Mouse (Mus musculus) cerebellum, postnatal 10 days (tissue): Measurements from ENCODE around the gene Cfap299.
"Not testable (repeated sequence)": the region's sequence is repeated elsewhere in the genome, so short reads cannot be mapped to it uniquely, and the experiment has no call there.

Experiments used
- DNase-seq, 2 experiments: peaks; one replicate each; pipeline ENCODE4 v3.0.0; 2021; ENCODE audit warnings: mixed read lengths in 2 of 2

The Cfap299 gene

DNA sequence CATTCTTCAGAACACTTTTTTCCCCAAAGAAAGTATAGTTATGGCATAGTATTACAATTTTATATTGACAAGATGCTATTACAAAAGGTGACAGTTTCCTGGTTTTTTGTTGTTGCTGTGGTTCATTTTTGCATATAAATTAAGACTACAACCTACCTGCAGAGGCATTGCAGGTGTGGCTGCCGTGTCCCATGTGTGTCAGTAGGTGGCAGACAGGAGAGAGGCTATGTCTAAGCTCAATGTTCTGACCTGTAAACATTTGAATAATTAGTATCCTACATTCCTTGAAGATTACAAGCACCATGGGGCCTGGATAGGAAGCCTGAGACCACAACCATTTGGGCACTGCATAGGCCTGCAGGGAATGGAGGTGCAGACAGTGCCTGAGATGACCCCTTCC, 212.2 kb downstream of the Cfap299 start:
- no peak for DNase-seq

DNA sequence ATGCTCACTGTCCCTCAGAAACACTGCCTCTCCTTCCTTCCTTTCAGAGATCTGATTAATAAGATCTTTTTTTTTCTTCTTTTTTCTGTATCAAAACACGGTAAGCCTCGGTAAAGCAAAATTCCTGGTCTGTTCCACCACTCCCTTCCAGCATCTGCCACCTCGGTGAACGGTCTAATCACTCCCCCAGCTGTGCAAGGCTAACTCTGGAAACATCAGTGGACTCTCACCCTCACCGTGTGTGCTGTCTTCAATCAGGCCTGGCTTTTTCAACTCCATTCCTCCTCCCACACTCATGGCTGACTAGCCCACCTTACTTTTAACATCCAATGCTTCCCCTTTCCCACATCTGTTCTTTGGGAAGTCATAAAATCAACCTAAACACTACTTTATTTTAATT, 221.2 kb downstream of the Cfap299 start:
- DNase-seq = no peak

DNA sequence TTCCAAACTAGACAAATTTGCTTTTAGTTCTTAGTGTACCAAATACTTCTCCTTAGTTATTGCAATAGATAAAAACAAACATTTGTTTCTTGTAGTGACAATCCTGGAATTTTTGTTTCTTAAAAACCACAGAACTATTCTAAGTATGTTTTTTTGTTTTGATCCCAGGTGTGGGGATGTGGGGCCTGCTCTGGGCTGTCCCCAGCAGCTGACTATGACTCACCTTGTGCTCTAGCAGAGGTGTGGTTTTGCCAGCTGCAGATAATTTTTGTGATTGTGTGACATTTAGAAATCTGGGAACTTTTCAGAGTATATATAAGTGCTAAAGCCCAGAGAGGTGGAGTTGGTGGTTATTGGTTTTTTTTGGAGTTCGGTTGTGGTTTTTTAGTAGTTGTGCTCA, 221.8 kb downstream of the Cfap299 start:
- no peak for DNase-seq

DNA sequence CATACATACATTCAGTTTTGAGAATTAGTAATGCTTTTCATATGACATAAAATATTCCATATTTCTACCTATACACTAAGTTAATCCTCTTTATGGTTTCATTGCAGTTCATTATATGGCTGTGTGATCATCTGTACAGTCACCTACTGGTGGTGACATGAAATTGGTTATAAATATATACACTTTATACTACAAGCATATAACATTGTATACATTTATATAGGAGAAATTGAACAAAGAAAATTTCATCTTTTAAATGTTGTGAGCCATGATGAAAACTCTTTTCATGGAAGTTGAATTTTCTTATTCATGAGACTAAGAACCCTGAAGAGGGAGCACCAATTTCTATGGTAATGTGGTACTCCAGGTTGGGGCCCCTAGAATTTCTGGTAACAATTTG, 223.3 kb downstream of the Cfap299 start, which contains the start of gene Gm11111:
Gm11111 (plus strand) TSS at position 301 of the 400 bp plus-strand sequence.
- no peak for DNase-seq

DNA sequence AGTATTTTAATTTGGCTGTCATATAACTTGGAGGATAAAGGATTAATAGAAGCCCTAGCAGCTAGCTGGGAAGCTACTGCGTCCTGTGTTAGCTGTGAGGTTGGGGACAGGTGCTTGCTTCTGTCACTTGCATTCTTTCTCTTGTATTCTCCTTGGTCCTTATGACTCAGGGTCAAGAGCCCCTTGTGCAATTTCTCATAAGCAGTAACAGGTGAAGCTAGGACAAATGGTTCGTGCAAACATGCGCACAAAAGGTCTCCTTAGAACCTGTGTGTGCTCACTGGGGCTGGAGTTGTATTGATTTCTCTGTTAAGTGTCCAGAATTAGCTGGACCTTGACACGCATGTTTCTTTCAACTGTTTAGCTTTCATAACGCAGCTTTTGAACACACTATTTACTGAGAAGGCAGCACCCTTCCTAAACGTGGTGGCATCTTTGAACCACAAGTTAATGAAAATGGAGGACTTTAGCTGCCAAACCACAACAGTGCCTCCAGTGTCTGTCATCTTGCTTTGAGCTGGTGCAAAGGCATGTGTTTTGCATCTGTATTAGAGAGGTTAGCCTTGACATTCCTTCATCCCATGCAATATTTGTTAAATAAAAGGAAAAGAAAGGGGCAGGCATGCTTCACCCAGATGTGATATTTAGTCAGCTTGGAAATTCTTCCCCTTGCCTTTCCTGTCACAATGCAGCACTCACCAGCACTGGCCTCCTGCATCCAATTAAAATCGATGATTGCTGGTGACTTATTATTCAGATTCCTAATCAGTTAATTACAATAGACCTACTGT, 223.9 kb downstream of the Cfap299 start:
- DNase-seq = no peak

DNA sequence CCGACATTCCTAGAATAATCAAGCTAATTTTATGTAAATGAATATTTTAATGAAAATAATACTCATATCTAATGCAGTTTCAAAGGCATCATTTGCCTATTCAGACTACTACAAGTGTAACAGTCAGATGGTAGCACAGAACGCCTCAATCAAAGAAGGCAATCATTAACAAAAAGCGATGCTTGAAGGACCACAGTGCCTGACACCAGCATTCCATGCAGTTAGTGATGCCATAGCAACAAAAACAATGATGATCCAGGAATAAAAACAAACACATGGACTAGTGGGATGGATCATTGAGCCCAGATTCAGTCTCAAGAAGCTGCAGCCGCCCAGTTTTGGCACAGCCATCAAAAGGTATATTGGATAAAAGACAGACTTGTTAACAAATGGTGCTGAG, 232.2 kb downstream of the Cfap299 start:
- no peak for DNase-seq

DNA sequence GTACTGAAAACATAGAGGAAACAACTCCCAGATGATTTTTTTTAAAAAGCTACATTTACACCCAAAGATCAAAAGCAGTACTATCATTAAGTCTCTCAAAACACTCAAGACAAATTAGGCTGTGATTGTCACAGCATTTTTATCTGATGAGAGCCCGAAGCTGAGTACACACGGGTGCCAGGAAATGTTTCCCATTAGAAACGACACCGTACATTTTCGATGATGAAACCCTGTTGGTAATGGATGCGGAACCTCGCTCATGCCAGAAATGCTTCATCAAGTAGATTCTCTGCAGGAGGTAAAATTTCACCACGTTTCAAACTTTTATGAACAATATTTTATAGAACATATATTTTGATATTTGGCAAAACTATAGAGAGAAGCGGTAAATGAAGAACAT, 233.7 kb downstream of the Cfap299 start:
- no peak for DNase-seq

DNA sequence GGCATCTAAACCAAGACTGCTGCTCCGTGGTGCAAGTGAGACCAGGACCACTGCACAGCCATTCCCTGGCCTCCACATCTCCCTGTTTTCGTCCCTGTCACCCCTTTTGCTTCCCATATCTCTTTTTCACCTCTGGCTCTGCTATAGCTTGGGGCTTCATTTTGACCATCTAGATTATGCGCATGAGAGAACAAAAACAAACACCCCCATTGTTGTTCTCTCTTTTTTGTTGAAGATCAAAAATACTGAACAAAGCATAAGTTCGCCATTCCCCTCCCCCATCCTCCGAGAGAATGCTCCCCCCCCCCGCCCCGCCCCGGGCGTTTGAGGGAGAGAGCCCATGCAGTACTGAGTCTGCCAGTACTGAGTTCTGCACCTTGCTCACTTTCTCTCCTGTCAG, 234.7 kb downstream of the Cfap299 start:
- no peak for DNase-seq

DNA sequence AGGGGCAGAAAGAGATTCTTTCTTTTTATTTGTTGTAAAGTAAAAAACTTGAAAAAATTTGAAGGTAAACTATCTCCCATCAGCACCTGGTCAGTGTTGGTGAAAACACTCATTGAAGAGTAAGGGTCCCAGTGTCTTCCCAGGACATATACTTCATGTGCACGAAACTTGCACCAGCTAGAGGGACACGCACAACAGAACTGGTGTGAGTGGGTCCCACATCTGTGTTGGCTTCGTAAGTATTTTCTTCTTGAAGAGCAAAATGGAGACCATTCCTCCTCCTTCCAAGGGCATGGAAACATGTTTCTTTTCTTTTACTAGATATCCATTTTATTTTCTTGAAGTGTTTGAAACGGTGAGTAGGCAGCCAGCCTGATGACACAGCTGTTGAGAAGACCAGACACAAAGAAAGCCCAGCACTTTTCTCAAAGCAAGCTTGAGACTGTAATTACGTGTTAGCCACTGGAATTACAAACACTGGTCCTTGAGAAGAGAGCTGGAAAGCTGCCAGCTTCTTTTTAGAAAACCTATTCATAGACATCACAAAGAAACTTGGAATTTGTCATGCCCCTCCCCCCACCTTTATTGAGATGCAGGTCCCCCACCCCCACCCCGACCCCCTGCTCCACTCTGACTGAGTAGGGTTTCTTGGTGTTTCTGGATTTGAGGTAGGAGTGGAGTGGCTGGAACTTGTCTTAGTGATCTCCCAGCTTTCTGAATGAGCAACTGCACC, 237.5 kb downstream of the Cfap299 start:
- no peak for DNase-seq

DNA sequence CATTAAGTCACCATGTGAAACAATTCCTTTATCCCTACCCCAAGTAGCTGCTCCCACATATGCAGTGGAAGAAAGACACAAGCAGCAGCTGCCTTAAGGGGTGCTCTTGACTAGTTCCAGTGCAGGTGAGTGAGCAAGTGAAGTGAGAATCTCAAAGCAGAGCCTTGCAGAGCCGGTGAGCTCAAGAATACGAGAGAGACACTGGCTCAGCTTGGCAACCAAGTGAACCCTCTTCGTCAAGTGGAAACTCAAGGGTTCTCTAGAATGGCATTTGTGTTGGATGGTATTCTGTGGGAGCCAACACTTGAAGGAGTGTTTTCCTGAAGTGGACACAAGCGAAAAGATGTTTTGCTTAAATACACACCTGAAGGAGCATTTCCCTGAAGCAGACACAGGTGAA, 239.4 kb downstream of the Cfap299 start:
- no peak for DNase-seq

DNA sequence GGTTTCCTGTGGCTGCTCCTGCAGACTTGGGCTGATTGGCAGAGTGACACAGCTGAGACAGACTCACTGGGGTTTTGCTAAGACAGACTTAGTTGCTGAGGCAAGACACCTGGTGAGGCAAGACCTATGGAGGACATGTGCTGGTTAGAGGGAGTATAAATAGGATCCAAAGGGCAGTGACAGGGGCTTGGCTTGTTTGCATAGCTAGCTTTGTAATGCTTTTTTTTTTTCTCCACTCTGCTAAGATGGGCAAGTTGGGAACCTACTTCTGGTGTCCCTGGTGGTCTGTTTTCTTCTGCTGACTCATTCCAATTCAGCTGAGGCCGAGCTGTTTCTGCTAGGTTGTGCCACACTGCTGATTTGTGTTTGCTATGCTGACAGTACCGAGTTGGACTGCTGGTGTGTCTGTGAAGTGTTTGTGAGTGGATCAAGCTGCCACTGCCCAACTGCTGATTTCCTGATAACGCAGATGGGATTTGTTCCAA, 240.0 kb downstream of the Cfap299 start:
- no peak for DNase-seq

DNA sequence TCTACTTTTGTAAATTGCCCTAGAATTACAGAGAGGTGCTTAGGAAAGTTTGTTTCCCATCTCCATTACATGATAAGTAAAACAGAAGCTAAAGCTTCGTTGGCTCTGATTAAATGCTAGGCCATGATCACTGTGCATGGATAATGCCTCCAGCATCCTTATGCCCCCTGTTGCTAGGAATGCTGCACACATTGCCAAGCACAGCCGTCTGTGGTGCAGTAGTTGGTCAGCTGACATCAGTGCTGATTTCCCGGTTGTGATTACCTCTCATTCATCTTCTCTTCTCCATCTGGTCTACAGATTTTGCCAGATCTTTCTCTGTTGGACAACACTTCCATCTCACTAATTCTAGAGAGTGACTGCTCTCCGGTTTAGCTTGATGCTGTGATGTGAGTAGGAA, 243.3 kb downstream of the Cfap299 start:
- peak; percentile 87 to 89 for DNase-seq

DNA sequence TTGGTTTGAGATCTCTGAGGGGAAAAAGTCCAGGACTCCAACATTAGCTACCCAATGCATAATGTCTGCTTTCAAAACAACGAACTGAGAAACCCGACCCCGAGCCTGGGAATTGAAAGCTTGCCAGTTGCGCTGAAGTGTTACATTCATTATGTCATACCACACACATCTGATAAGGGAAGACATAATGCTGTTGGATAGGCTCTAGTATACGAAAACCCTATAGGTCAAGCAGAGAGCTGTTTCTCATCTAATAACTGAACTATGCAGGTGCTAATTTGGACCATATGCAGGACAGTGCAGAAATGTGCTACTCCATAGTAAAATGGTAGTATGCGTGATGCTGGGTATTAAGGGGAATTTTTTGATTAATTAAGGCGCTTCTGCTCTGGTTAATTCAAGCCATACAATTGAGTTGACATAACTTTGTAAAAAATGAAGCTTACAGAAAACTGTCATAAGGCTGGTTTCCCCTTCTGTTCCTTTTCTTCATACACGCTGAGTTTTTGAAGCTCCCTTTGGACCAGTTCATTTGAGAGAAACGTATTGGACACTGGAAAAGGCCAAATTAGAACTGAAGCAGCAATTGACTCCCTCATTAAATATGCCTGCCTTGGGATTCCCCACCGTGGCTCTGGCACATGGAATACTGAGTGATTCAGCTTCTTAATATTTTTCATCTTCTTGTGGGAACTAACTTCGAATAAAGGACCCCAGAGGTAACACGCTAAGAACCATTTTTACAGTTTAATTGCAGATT, 245.8 kb downstream of the Cfap299 start:
- peak; percentile 43 to 51 for DNase-seq

DNA sequence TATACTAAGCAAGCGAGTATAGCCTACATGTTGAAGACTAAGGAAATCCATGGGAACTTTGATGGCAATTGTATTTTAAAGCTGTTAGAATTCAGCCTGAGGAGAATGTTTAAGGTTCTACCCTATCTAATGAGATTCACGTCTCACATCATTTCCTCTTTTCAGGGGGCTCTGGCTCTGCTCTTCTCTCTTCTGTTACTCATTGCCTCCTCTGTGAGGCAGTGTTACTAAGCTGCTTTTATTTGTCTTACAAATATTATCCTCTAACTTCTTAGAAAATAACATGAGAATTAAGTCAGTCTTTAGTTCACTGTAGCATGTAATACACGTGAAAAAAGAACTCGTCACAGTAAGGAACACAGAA, 246.3 kb downstream of the Cfap299 start:
- no peak for DNase-seq

DNA sequence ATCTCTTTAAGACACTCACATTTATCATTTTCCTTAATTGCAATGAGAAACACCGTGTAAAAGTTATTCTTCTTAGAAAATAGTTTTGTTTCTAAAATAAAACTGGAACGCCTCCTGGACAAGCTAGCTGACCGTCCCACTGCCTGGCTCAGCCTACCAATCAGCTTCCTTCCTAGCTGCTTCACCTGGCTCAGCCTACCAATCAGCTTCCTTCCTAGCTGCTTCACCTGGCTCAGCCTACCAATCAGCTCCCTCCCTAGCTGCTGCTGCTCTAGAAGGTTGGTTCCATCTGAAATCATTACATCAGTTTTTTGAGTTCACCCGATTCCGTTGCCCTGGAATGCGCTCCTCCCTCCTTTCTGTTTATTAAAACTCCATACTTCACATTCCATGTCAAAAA, 247.4 kb downstream of the Cfap299 start:
- not testable (repeated sequence) for DNase-seq

DNA sequence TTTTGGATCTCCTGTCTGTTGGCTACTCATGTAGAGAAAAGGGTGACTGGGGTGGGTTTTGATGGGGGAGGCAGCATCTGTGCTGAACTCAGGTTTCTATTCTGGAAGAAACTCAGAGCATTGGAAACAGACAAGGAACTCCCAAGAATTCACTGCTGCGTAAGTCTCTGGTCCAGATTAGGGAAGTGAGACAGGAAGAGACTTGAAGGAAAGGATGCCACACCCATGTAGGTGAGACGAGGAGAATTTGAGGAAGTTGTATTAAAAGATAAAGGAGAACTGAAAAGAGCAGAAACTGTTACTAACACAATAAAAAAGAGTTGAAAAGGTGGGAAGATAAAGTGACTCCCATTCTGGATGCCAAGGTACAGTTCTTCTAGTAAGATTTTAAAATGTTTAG, 249.3 kb downstream of the Cfap299 start:
- DNase-seq = no peak

DNA sequence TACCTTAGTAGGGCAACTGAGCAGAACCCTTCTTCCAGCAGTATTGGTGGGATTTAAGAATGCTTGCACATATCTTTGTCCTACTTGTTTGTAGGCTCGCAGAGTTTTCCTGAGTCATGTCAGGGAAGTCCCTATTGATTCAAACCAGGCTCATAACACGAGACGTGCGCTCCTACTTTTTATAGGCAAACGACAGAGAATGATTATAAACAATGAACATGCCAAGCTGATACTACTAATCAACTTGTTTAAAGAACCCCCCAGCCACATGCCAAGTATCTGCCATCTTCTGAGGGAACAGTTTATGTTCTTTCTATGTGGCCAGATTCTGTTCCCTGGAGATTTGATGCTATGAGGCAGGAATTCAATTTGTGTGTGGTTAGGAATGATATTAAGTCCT, 251.7 kb downstream of the Cfap299 start:
- DNase-seq = no peak

DNA sequence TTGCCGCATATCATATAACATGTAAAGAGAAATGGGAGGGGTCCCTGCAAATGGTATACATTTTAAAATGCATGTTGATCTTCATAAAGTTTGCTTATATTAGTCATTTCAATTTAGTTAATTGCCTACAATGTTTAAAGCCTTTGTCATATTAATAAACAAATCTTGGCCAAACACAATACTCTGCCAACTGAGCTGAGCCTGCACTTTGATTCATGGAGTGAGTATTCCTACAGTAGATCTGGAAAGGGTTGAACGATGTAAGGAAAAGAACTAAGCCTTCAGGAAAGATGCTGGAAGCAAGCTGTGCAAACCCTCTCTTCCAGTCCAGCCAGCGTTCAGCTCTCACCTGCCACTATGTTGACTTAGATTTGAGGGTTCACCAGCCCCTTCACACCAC, 252.9 kb downstream of the Cfap299 start:
- no peak for DNase-seq

DNA sequence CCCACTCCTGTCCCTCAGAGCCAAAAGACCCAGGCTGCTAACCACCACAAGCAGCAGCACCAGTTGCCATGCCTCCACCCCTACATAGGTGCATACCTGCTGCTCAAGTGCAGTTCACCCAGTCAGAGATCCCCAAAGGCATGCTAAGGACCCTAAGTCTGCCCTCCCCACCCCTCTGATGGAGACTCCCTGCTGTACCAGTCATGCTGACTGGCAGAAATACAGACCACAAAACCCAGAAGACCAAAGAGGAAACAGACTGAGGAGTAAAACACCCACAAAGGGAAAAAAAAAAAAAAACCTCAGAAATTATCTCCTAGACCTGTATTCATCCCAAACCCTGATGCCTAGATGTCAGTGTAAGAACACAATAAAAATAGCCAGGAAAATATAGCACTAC, 256.8 kb downstream of the Cfap299 start:
- no peak for DNase-seq

DNA sequence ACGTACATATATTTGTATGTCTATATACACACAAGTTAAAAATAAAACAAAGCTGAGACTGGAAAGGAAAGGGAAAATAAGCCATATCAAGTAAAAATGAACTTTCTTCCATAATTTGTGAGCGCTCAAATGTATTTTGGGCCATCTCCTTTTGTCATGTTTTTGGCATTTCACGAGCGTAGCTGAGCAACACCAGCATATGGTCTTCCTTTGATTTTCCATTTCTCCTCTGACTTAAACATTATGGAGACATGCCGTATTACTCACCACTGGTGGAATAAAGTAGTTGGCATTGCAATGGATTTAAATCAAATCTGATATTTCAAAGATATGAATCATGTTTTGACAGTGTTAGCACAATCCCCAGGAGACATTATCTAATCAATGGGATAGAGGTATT, 284.4 kb downstream of the Cfap299 start:
- no peak for DNase-seq

DNA sequence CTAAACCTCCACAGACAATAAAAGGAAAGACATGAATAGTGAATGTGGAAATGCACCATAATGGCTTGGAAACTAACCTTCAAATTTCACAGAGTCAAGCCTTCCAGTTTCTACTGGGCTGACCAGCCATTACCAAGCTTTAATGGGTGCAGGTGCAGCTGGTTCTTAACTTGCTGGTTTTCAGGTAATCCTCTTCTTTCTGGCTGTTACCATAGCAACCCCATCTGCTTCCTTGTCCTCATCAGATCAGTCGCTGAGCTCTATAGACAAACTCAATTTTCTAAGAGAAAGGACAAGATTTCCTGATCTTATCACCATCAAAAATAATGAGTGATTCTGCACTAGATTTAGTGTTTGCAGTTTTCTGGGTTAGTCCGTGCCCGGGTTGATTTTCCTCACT, 287.8 kb downstream of the Cfap299 start:
- no peak for DNase-seq

DNA sequence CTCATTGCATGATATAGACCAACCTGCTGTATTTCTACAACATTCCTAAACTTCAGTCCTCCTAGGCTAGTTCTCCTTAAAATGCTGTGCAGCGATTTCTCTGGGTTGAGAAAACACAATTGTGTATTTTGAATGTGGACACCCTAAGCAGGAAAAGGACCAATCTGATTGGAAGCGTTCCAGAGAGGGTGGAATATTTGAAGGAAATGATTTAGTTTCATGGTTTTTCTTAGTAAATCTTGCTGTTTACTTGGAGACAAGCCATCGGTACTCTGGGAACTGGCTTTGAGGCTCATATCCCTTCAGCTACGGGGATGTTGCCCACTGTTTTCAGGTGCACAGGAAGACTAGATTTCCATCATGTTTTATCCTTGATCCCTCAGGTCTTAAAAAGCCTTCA, 288.3 kb downstream of the Cfap299 start:
- no peak for DNase-seq

DNA sequence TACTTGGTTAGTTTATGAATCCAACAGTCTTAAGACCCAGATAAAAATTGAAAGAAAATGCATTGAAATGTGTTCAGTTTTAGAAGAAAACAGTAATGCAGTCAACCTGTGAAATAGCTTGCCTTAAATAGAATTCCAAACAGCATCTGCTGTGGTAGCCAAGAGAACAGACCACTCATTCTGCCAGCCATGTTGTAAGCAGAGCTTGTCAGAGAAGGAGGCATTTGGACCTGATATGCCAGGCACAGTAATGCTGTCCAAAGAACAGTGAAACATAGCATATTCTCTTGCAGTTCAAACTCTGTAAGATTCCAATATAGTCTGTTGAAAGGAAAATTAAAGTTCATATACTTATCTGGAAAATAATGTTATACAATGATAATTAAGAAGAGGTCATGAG, 321.2 kb downstream of the Cfap299 start:
- peak in 1 of 2 experiments; percentile 5 for DNase-seq

DNA sequence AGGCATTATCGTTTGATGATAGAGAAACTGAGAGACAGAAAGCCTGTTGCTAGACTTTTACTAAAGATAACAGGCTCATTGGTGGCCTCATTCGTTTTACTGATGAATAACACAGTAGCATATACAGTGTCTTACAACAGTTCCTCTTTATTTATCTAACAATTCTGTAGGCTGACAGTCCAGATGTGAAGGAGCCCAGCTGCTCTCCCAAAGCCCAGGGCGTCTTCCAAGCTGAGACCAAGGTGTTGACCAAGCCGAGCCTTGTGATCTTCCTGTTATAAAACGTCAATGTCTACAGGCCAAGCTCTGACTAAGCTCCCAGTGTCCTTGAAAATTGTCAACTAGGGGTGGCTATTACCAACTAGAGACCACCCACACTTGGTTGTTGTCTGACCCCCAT, 321.9 kb downstream of the Cfap299 start:
- DNase-seq = no peak
